Mouse (Mus musculus) embryo, embryonic 10 days (tissue): ENCODE results near the gene Rhobtb3.
"Not testable (repeated sequence)": the region's sequence is repeated elsewhere in the genome, so short reads cannot be mapped to it uniquely, and the experiment has no call there.

Experiments
- DNase-seq: peaks from one replicate; pipeline ENCODE4 v3.0.0-alpha.2; 2015; ENCODE audit warnings: low spot score

Rhobtb3 gene

GRCm38 (mm10) chr13:75929071-75929470 lies 14.7 kb downstream of the Rhobtb3 start:
- not testable (repeated sequence) for DNase-seq

DNA sequence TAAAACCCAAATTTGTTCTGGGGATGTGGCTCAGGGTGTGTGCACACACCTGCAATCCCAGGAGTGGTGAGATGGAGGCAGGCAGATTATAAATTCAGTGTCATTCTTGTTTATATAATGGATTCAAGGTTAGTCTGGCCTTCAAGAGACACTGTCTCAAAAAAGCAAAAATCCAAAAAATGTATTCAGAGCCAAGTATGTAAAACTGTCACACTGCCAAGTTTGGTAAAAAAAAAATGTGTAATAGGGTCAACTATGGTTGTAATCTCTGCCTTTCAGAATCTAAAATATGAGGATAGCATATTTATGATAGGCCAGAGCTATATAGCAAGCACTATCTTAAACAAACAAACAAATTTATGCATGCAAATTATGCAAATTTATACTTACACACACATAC lies 15.8 kb downstream of the Rhobtb3 start:
- no peak for DNase-seq

DNA sequence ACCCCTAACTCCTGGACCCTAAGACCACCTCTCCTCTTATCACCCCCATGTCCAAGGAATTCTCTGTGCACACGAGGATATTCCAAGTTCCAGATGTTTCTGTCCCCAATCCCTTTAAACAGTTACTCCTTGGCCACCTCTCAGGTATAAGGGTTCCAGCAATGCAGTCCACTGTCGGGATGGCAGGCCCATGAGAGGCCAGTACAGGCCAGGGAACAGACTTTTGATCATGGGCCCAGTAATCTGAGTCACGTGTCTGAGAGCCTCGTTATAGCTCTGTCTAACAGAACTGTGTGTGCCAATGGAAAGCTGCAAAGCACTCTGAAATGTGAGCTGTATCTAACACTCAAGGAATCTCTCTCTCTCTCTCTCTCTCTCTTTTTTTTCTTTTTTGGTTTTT lies 29.6 kb downstream of the Rhobtb3 start:
- no peak for DNase-seq

GRCm38 (mm10) chr13:75908187-75908586 lies 35.5 kb downstream of the Rhobtb3 start:
- no peak for DNase-seq

GRCm38 (mm10) chr13:75907133-75907532 lies 36.6 kb downstream of the Rhobtb3 start:
- DNase-seq = no peak

DNA sequence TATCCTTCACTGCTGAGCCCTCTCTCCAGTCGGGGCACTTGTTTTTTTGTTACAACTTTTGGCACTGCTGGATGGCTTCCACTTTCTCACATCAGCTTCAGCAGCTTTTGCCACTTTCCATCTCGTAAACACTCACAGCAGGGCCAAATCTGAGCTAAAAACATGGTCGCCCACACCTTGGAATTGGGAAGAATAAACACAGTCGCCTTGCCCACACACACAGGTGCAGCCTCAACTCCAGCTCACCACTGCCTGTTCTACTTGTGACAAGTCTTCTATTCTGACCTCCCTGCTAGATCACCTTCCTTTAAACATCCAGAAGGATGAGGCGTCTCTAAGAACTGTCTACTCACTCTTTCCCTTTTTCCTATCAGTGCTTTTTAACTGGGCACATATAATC lies 39.1 kb downstream of the Rhobtb3 start:
- DNase-seq = no peak

DNA sequence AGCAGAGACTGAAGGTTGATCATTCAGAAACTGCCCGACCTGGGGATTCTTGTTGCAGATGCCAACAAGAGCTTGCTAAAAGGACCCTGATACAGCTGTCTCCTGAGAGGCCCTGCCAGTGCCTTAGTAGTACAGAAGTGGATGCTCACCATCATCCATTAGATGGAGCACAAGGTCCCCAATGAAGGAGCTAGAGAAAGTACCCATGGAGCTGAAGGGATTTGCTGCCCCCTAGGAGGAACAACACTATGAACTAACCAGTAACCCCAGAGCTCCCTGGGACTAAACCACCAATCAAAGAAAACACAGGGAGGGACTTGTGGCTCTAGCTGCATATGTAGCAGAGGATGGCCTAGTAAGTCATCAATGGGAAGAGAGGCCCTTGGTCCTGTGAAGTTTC lies 42.8 kb downstream of the Rhobtb3 start:
- DNase-seq = not testable (repeated sequence)

GRCm38 (mm10) chr13:75892876-75893275 lies 50.8 kb downstream of the Rhobtb3 start:
- DNase-seq = no peak

- no peak for DNase-seq
Measured at GRCm38 (mm10) chr13:75892291-75892690, 51.4 kb downstream of the Rhobtb3 start.

DNA sequence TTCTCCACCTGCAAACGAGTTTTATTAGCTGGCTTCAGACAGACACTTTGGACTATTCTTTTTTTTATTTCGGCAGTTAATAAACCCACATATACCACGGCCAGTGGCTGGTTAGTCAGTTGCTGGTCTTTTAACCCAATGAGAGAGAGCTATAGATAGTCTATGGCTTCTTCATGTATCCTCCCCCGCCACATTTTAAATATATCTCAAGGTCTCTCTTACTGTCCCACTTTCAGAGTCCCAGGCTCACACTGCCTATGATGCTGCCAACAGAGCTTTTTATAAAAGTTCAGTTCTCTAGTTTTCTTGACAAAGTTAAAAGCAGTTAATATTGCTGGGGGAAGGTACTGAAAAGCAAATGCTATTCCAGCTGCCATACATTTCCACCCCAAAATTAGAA lies 51.9 kb downstream of the Rhobtb3 start:
- DNase-seq = no peak

- no peak for DNase-seq
Measured at GRCm38 (mm10) chr13:75883792-75884191, 59.9 kb downstream of the Rhobtb3 start.

DNA sequence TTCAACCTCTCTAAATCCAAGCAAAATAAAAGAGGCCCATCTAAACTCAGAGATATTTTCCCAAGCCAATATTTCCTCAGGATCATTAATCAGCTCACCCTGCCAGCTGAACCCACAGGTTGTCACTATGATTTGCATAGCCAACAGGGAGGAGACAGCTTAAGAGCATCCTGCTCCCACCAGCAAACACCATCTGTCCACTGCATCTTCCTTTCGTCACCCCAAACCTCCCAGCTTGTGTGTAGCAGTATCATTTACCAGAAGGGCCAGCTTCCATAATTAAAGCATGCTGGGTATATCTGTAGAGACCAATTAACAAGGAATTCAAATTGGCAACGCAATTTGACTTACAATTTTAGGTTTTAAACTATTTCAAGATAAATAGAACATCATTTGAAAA lies 63.2 kb downstream of the Rhobtb3 start:
- DNase-seq = no peak

DNA sequence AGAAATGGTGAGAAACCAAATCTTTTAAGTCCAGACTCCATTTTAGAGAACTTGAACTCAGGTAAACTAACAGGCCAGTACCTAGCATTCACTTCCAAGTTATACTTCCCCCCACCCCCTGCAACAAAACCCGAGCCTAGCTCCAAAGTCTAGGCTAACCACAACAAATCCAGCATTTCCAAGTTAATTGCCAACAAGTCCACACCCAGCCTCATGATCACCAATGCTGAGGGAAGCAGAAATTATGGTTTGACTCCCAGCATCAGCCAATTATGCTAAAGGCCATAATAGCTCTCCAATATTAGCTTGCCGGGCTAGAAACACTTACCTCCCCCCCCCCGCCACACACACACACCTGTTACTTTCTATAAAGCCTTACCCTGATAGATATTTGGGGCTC lies 64.0 kb downstream of the Rhobtb3 start:
- DNase-seq = no peak

DNA sequence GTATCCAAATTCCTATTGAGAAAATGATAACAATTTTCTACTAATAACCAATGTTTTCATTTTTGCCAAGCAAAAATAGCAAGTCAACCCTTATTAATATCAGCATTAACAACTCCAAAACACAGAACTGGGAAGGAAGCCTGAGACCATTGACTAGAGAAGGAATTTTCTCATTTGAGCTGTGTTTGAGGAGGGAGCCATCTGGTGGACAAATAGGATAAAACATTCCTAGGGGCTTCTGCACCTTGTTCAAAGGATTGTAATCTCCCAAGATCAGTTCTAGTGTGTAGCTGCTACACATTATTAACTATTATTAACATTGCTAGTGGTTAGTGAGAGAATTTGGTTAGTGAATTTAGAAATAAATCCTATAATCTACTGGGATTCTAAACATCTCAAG lies 65.8 kb downstream of the Rhobtb3 start:
- DNase-seq = peak; percentile 65

DNA sequence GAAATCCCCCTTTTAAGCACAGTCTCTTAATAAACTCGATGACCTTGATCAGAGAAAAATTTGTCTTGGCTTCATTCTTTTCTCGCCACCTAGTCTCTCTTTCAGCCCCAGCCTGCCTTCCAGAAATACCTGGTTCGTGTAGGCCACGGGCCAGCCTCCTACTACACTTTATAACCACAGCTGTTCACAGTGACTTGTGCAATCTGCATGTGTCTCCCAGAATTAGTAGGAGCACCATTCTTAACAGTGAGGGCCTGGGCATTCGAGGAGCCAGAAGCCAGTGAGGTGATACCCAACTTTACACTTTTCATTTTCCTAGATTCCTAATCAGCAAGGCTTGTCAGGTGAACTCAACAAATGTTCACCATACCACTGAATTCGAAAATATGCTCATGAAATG lies 67.1 kb downstream of the Rhobtb3 start:
- no peak for DNase-seq

- not testable (repeated sequence) for DNase-seq
Measured at GRCm38 (mm10) chr13:75876188-75876587, 67.5 kb downstream of the Rhobtb3 start.

GRCm38 (mm10) chr13:75874608-75875376 lies 68.9 kb downstream of the Rhobtb3 start:
- no peak for DNase-seq

DNA sequence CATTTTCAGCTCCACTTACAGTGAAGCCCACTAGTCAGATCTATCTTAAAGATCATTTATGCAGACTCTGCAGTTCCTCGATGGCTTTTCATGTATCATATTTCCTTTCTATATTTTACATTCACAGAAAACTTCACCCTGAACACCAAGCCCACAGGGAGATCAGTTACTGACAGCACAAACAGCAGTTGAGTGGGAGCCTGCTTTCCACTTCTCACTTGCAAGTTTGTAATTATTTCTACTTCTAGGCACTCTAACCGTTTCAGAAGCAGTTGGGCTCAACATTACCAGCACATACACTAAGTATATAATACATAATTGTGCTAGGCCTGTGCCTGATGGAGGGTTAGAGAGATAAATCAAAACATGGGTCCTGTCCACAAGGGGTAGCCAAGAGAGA lies 75.8 kb downstream of the Rhobtb3 start:
- DNase-seq = no peak

DNA sequence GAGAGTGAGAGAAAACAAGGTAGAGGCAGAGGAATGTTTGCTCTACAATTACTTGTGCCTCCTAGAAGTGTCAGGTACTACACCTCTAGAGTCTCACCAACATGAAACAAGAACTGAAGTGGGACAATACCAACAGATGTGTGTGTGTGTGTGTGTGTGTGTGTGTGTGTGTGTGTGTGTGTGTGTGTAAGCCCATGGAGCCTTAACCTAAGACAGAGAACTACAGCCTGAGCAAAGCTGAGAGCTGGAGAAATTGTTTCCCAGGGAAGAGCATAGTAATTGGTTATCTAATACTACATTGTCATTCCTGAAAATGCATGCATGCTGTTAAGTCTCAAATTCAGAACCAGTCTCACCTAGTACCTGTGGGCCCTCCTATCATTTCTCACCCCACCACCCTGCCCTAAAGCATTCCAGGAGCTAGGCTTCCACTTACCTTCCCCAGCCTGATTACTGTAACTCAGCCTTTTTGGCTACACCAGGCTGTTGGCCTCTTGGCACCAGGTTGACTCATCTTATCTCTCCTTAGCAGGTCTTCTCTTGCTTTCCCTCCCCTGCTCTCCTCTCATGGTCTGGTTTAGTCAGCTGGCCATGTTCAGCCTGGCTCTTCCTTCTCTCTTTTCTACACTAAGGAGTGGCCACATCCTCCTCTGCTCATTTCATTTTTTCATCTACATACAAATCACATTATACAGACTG lies 78.1 kb downstream of the Rhobtb3 start:
- no peak for DNase-seq

- DNase-seq = no peak
Measured at GRCm38 (mm10) chr13:75859264-75859844, 84.4 kb downstream of the Rhobtb3 start.

DNA sequence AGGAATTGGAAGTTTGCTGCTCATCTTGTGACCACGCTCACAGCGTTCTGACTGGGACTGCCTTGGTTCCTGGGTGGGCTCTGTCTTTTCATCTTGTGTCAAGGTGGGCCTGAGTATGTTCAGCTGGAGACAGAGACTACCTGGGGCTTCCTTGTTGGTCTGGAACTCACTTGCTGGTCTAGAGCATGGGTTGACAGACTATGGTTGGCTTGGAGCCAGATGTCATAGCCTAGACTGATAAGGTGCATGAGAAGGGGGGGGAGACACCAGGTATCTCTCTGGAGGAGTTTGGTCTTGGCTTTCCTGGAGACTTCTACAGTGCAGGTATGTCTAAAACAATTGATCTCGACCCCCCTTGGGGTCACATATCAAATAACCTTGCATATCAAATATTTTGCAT lies 90.6 kb downstream of the Rhobtb3 start:
- DNase-seq = no peak

DNA sequence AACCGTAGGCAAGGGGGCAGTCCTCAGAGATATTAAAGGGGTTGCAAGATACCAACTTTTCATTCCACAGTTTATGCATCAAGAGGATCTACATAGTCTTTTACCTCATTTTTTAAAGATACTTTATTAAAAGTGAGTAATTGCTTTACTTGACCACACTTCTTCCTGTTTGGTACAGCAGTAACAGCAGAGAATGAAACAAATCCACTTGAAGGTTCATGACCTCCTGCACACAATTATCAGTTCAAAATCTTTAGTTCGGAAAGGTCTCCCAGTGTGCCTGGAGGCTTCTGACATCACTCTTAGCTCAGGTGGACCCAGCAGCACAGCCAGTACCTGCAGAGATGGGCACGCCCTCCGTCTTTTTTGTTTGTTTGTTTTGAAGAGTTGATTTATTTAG lies 91.7 kb downstream of the Rhobtb3 start:
- no peak for DNase-seq

DNA sequence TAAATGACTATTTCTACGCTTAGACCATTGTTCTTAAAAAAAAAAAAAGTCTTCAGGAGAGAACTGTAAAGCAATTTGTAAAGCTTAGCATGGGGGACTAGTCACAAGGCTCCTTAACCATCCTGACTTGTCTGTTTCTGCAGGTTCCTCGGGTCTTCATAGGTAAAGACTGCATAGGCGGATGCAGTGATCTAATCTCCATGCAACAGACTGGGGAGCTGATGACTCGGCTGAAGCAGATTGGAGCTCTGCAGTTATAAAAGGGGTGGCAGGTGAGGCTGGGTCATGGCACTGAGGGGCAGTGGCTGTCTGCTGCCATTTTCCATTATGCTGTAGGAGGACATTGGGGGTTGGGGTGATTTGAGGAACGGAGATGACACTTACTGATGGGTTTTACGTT lies 96.7 kb downstream of the Rhobtb3 start:
- DNase-seq = no peak
